Mouse (Mus musculus): Measurements from ENCODE around the gene Dmpk.
A peak's percentile ranks its signal among the peaks of the same experiment; 100 is the strongest.

The Dmpk gene

GRCm38 (mm10) chr7:19075723-19076585 lies 7.7 kb upstream of the Dmpk start, which contains the start of gene Dmwd:
TSS of gene Dmwd (plus strand) at chr7:19076227.
- peak; percentile 95 to 98 for DNase-seq (ENCODE audit: low spot score in 2 of 2)

GRCm38 (mm10) chr7:19076586-19076991 lies 7.1 kb upstream of the Dmpk start:
- DNase-seq (ENCODE audit: low spot score in 2 of 2), result no peak

GRCm38 (mm10) chr7:19077761-19078160 lies 5.9 kb upstream of the Dmpk start:
- DNase-seq (ENCODE audit: low spot score in 2 of 2), result no peak

DNA sequence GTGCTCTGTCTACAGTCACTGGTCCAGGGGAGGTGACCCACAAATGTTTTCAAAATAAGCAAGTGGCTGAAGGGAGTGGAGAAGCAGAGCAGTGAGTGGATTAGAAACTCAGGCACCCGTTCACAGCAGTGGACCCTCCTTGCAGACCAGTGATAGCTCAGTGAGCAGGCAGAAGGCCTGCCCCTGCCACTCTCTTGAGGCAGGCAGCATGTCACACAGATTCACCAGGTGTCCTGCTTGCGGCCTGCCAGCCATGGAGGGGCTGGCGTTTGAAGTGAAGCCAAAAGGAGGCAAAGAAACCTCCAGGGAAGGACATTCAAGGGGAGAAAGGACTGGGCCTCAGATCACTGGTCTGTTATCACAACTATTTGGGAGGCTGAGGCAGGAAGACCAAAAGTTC lies 4.9 kb upstream of the Dmpk start:
- no peak for DNase-seq (ENCODE audit: low spot score in 2 of 2)

- no peak for DNase-seq (ENCODE audit: low spot score in 2 of 2)
Observed at GRCm38 (mm10) chr7:19080451-19080950, 3.1 kb upstream of the Dmpk start.

- no peak for DNase-seq (ENCODE audit: low spot score in 2 of 2)
Observed at GRCm38 (mm10) chr7:19082171-19082570, 1.5 kb upstream of the Dmpk start.

- no peak for DNase-seq (ENCODE audit: low spot score in 2 of 2)
Observed at GRCm38 (mm10) chr7:19083096-19083495, 553 bp upstream of the Dmpk start.

DNA sequence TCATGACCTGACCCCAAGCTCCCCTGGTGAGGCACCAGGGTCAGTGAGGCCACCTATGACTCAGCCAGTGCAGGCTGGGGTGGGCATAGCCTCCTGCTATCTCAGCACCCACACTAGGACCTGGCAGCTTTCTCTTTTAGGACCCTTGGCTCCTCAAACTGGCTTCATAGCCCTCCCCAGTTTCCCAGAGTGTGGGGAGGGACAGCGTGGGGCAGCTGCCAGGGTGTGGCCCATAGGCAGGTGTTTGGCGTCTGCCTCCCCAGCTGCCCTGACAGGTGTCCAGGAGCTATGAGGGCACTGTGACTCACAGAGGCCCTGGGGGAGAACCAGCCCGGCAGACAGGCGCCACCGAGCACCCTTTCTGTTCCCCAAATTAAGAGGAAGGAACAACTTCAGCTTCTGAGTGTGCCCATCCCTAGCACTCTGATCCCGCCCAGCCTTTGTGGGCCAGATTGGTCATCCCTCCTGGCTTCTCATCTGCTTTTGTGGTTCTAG lies 675 bp downstream of the Dmpk start:
- no peak for DNase-seq (ENCODE audit: low spot score in 2 of 2)

DNA sequence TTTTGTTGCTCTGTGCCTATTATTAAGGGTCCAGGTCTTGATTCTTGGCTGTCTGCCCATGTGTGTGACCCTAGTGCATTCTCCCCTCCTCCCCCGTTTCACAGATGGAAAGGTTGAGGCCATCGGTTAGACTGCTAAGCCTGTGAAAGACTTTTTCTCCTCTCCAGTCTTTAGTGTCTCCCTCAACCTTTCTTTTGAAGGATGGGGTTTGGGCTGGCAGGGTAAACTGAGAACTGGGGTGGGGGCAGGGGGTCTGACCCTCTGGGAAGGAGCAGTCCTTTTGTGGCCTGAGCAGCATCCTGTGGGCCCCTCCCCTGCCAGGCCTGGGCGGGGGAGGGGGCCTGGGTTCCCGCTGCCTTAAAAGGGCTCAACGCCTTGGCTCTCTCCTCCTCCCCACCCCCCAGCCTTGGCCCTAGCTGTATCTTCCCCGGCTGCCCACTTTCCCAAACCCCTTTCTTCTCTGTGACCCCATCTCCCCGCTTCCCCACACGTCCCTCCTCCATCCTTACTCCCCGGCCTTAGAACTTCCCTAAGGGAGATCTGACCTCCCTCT lies 1.3 kb downstream of the Dmpk start:
- DNase-seq (ENCODE audit: low spot score in 2 of 2), result no peak

GRCm38 (mm10) chr7:19085495-19085894 lies 1.8 kb downstream of the Dmpk start:
- DNase-seq (ENCODE audit: low spot score in 2 of 2), result no peak

GRCm38 (mm10) chr7:19086042-19086441 lies 2.4 kb downstream of the Dmpk start:
- no peak for DNase-seq (ENCODE audit: low spot score in 2 of 2)

DNA sequence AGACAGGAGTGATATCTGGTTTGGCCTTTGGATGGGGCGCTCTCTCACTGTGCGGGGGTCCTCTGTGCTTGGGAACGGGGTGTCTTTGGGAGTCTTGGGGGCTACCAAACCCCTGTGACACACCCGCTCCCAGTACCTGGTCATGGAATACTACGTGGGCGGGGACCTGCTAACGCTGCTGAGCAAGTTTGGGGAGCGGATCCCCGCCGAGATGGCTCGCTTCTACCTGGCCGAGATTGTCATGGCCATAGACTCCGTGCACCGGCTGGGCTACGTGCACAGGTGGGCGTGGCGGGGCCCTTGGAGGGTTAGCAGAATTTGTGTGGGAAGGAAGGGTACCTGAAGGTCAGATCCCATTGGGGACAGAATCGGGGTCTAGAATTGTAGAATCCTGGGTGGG lies 3.1 kb downstream of the Dmpk start:
- no peak for DNase-seq (ENCODE audit: low spot score in 2 of 2)

GRCm38 (mm10) chr7:19088813-19089212 lies 5.2 kb downstream of the Dmpk start:
- no peak for DNase-seq (ENCODE audit: low spot score in 2 of 2)

GRCm38 (mm10) chr7:19091913-19092312 lies 8.3 kb downstream of the Dmpk start:
- DNase-seq (ENCODE audit: low spot score in 2 of 2), result no peak

DNA sequence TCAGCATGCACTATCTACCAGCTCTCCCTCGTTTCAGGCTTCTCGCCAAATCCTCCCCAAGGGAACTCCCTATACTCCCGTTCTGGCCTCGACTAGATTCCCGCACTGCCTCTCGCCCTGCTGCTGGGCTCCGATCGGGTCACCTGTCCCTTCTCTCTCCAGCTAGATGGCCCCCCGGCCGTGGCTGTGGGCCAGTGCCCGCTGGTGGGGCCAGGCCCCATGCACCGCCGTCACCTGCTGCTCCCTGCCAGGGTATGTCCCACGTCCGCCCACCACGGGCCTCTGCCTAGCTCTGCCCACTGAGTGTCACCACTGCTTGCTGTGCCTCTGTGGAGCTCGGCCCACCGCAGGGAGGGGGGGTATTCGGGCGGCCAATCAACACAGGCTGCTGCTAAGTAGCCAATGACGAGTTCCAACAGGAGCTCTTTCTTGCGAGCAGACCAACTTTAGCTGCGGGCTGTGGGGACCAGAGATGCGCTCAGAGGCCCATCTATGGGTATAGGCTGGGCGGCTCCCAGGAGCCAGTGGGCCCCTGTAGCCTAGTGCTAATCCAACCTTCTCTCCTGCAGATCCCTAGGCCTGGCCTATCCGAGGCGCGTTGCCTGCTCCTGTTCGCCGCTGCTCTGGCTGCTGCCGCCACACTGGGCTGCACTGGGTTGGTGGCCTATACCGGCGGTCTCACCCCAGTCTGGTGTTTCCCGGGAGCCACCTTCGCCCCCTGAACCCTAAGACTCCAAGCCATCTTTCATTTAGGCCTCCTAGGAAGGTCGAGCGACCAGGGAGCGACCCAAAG lies 8.9 kb downstream of the Dmpk start:
- no peak for DNase-seq (ENCODE audit: low spot score in 2 of 2)

DNA sequence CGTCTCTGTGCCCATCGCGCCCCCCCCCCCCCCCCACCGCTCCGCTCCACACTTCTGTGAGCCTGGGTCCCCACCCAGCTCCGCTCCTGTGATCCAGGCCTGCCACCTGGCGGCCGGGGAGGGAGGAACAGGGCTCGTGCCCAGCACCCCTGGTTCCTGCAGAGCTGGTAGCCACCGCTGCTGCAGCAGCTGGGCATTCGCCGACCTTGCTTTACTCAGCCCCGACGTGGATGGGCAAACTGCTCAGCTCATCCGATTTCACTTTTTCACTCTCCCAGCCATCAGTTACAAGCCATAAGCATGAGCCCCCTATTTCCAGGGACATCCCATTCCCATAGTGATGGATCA lies 9.5 kb downstream of the Dmpk start:
- DNase-seq (ENCODE audit: low spot score in 2 of 2), result peak in 1 of 2 experiments; percentile 67

GRCm38 (mm10) chr7:19093537-19094385 lies 10.1 kb downstream of the Dmpk start:
- DNase-seq (ENCODE audit: low spot score in 2 of 2), result peak; percentile 79 to 83

GRCm38 (mm10) chr7:19094471-19094825 lies 10.8 kb downstream of the Dmpk start, which contains the start of gene Six5:
TSS of gene Six5 (plus strand) at chr7:19094594.
- no peak for DNase-seq (ENCODE audit: low spot score in 2 of 2)

- no peak for DNase-seq (ENCODE audit: low spot score in 2 of 2)
Observed at GRCm38 (mm10) chr7:19094826-19095750, 11.4 kb downstream of the Dmpk start.

GRCm38 (mm10) chr7:19095751-19096110 lies 12.1 kb downstream of the Dmpk start:
- DNase-seq (ENCODE audit: low spot score in 2 of 2), result no peak

Data from frontal cortex, postnatal 14 days (tissue).